Mouse (Mus musculus) G1E (cell line): ENCODE results near the gene Shb. TPM values are rescaled to one million over a fixed set of nuclear protein-coding genes. Genes with fewer than 3 reads are reported as not detected.

ENCODE experiments used
- ATAC-seq: 2 replicates; pipeline ENCODE4 v1.8.0; 2016; ENCODE audit warnings: mild to moderate bottlenecking; ENCODE audit not compliant: insufficient number of reproducible peaks, poor library complexity, low FRiP score, severe bottlenecking; ENCODE audit errors: extremely low read depth
- DNase-seq: peaks from one replicate; pipeline ENCODE4 v3.0.0; 2012; ENCODE audit warnings: low spot score
- H3K27me3 ChIP-seq: 2 replicates; pipeline ENCODE4 v1.6.1; 2012; ENCODE audit warnings: mild to moderate bottlenecking, low read length, inconsistent platforms; ENCODE audit not compliant: insufficient read depth
- H3K36me3 ChIP-seq: replicated peaks from 2 replicates; pipeline ENCODE3; 2012; ENCODE audit warnings: mild to moderate bottlenecking, inconsistent platforms
- H3K4me1 ChIP-seq: 2 replicates; pipeline ENCODE4 v1.6.1; 2012; ENCODE audit warnings: low read depth, low read length, inconsistent platforms, mixed read lengths; ENCODE audit not compliant: insufficient read depth
- H3K4me3 ChIP-seq: 2 replicates; pipeline ENCODE4 v1.5.1; 2012; ENCODE audit warnings: low read depth, mild to moderate bottlenecking, inconsistent platforms, low read length, moderate library complexity, mixed read lengths
- H3K9me3 ChIP-seq: replicated peaks from 2 replicates; pipeline ENCODE4 v1.6.1; 2012; ENCODE audit warnings: inconsistent platforms
- CTCF ChIP-seq: IDR thresholded peaks from 2 replicates; pipeline ENCODE4 v1.5.1; 2012; ENCODE audit warnings: low read depth, low read length, inconsistent platforms, mixed read lengths
- GATA1 ChIP-seq: IDR thresholded peaks from 2 replicates; pipeline ENCODE4 v1.6.1; 2012; ENCODE audit warnings: borderline replicate concordance, low read length, inconsistent platforms, mixed read lengths
- GATA2 ChIP-seq: IDR thresholded peaks from 2 replicates; pipeline ENCODE4 v1.6.1; 2012; ENCODE audit warnings: low read depth, low read length, inconsistent platforms, borderline replicate concordance
- POLR2AphosphoS5 ChIP-seq: IDR thresholded peaks from 2 replicates; pipeline ENCODE4 v1.6.1; 2012; ENCODE audit warnings: low read depth, low read length, inconsistent platforms; ENCODE audit not compliant: insufficient replicate concordance
- TAL1 ChIP-seq: conservative IDR thresholded peaks from 2 replicates; pipeline ENCODE4 v1.6.1; 2012; ENCODE audit warnings: low read depth, low read length, inconsistent platforms, mixed read lengths
- polyA plus RNA-seq: library from polyadenylated mRNA; stranded (reverse); fragments of >175 nt; gene quantifications from 2 replicates; pipeline ENCODE4 v1.2.3, GENCODE M21; 2012
- total RNA-seq, 2 experiments: library from RNA; stranded (forward) in 1 of 2; stranded (reverse) in 1 of 2; fragments of 200-1000 nt in 1 of 2; fragments of >200 nt in 1 of 2; fragmentation: Nextera tagmentation in 1 of 2; gene quantifications; 2 replicates each; pipeline ENCODE4 v1.2.3; 2014 to 2017

The Shb gene
- total and polyA plus RNA-seq, 3 experiments: not detected

DNA sequence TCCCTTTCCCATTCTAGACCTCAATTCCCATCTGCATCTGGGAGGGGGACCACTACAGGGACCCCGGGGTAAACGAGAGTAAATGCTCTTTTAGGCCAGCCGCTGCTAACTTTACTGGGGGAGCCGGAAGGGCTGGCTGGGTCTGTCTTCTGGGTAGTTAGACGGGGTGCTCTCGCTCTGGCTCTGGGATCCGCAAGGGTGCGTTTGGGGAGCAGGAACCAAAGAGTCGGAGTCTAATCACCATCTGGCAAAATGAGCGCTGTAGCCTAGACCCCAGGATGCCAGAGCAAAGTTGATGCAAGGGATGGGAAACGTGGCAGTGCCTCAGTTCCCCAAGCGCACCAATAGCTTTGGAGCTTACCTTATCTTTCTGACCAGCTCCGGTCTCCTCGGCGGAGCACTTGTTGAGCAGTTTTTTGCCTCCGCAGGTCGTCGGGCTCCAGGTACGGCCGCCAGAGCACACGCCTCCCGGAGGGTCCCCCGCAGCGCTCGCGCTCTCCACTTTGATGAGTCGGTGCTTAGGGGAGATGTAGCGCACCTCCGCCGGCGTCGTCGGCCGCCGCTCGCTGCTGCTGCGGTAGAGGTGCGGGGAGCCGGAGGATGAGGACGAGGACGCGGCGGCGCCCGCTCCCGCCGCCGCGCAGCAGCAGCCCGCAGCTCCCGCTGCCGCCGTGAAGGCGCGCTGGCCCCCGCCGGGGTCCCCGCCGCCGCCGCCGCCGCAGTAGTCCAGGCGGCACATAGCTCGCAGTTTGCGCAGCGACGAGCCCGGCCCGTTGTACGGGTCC is 2.9 kb downstream of the Shb start:
- no peaks in the 10 kb centered on the region for H3K4me1 ChIP-seq
- no peak for ATAC-seq
- DNase-seq: no peak
- H3K4me3 ChIP-seq: no peak overlapping the region
- no peak for TF ChIP-seq TAL1
- TF ChIP-seq POLR2AphosphoS5: no peak
- TF ChIP-seq GATA1: no peak
- H3K27me3 ChIP-seq: no peaks in the 10 kb centered on the region; the same call in 1 of the 2 replicates
- H3K9me3 ChIP-seq: peaks cover 21% of the 10 kb centered on the region
- H3K36me3 ChIP-seq: no peaks in the 10 kb centered on the region

DNA sequence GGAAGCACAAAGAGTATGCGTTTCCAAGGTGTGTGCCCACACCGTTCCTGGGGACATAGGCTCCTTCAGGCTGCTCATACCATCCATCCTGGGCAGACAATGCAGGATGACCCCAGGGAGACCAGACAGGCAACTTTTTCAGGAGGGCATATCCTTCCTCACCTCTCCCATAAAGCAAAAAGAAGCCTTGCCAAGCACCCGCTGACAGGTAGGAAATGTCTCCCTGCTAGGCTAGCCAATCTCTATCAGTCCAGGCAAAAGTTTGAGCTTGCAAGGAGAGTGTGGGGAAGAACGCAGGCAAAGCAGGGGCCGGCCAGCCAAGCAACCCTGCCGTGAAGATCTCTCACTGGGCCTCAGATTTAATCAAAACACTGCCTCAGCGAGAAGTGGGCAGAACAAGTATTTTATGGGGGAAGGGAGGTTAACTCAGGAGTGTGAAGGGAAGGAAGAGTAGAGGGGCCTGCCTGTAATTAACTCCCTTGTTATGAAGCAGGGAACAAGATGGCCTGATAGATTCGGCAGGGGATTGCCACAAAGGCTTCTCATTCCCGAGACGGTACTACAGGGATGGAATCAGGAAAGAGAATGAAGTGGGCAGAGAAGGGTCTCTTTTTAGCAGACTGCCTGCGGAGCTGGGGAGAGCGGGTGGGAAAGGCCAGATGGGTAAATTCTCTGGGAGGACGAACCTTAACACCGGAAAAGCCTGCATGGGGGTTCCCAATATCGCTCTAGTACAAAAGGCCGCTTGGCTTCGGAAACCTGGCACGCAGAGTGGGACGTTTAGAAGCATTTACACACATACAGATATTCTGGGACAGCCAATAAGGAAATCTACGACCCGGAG is 3.7 kb downstream of the Shb start:
- no peak overlapping the region for H3K4me3 ChIP-seq
- H3K9me3 ChIP-seq: peaks cover 21% of the 10 kb centered on the region
- no peaks in the 10 kb centered on the region; the same call in 1 of the 2 replicates for H3K27me3 ChIP-seq
- ATAC-seq (no peak), DNase-seq (no peak)
- TF ChIP-seq TAL1 (no peak), GATA2 (no peak), CTCF (no peak), POLR2AphosphoS5 (no peak), GATA1 (no peak)
- H3K4me1 ChIP-seq: no peaks in the 10 kb centered on the region
- no peaks in the 10 kb centered on the region for H3K36me3 ChIP-seq

DNA sequence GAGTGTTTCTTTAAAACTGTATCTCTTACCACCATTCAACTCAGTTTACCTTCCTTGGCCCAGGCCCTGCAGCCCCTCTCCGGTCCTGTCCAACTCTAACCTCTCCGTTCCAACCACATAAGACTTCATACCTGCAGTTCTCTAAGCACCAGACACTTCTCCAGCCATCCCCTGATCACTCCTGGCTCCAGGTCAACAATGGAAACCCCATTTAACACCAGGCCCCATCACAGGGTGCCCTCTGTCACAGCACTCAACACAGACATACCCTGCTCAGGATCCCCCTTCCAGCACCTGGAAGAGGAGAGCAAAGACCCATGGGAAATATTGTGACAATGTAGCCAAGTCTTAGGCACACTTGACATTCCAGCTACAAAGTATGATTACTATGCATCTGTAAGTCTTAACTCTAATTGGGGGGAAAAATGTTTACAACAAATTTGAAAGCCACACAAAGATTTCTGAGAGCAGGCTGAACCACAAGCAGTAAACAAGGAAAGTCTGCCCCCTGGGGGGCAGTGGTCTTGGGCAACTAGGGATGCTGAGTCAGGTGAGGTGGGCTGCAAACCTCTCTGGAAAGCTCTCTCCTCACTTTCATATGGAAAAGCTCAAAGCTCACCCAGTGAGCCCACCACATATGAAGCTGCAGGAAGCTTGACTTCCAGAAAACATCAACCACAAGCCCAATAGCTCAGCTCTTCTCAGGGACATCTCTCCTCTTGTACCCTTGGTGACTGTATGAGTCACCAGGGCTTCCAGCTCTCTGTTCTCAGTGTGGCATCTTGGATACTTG is 4.5 kb downstream of the Shb start:
- no peak for DNase-seq
- H3K4me1 ChIP-seq: no peaks in the 10 kb centered on the region

DNA sequence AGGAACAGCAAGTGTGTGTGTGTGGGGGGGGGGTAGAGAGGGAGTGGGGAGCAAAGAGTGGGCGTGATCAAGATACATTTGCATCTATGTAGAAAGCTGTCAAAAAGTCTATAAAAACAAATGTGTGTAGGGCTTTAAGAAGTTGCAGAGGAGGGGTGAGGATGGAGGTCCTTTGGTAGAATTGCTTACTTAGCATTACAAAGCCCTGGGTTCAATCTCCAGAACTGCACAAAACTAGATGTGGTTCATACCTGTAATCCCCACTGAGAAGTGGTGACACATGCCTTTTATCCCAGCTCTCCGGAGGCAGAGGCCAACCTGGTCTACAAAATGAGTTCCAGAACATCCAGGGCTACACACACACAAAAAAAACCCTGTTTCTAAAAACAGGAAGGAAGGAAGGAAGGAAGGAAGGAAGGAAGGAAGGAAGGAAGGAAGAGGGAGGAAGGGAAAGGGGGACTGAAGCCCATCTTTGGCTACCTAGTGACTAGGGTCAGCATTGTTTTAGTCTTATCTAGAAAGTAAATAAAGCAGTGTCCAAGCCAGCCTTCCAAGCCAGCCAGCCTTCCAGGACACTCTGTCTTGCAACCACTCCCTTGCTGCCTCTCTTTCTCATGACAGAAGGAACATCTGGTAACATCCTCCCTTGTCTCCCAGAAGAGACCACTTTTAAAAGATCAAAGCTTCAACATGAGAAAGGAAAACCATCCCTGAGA is 5.3 kb downstream of the Shb start:
- no peak for TF ChIP-seq TAL1
- TF ChIP-seq GATA2: no peak
- TF ChIP-seq POLR2AphosphoS5: no peak
- no peak for TF ChIP-seq CTCF
- TF ChIP-seq GATA1: no peak
- H3K4me3 ChIP-seq: no peak overlapping the region
- H3K36me3 ChIP-seq: no peaks in the 10 kb centered on the region
- H3K27me3 ChIP-seq: peaks cover 3% of the 10 kb centered on the region; the same call in 1 of the 2 replicates
- ATAC-seq (no peak), DNase-seq (no peak)
- no peaks in the 10 kb centered on the region for H3K4me1 ChIP-seq
- H3K9me3 ChIP-seq: peaks cover 21% of the 10 kb centered on the region

More for the DNA sequence above, 4.5 kb downstream of the Shb start:
- peaks cover 3% of the 10 kb centered on the region; the same call in 1 of the 2 replicates for H3K27me3 ChIP-seq
- H3K9me3 ChIP-seq: peaks cover 21% of the 10 kb centered on the region
- no peak overlapping the region for H3K4me3 ChIP-seq
- ATAC-seq: no peak
- H3K36me3 ChIP-seq: no peaks in the 10 kb centered on the region
- TF ChIP-seq TAL1 (no peak), POLR2AphosphoS5 (no peak), GATA1 (no peak), CTCF (no peak), GATA2 (no peak)

DNA sequence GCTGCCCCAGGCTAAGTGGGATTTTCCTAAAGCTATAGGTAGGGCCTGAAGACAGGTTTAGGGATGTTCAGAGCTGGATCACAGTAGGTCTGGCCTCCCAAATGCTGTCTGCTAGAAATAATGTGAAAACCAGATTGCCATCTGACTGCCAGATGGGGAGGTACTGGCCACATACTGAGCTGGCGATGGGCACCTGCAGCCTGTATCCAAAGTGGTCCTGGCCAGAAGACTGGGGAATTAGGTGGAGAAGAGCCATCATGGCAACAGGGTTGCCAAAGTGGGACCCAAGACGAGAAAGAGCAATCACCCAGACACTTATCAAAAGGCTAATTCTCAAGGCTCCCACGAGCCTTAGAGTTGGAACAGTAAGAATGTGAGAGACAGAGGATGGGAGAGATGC is 6.1 kb downstream of the Shb start:
- ATAC-seq (no peak), DNase-seq (no peak)
- TF ChIP-seq TAL1: no peak
- Histone ChIP-seq H3K27me3 (peaks cover 3% of the 10 kb centered on the region; the same call in 1 of the 2 replicates), H3K9me3 (peaks cover 21% of the 10 kb centered on the region), H3K4me3 (no peak overlapping the region), H3K36me3 (no peaks in the 10 kb centered on the region), H3K4me1 (no peaks in the 10 kb centered on the region)
